Mouse (Mus musculus) retina, adult 2 months (tissue): ENCODE results near the gene Map2k7.
"Not testable (repeated sequence)": the region's sequence is repeated elsewhere in the genome, so short reads cannot be mapped to it uniquely, and the experiment has no call there.

ENCODE experiments used
- DNase-seq: peaks from one replicate; pipeline ENCODE4 v3.0.0-alpha.2; 2012; ENCODE audit warnings: low read depth, low spot score

Gene Map2k7

DNA sequence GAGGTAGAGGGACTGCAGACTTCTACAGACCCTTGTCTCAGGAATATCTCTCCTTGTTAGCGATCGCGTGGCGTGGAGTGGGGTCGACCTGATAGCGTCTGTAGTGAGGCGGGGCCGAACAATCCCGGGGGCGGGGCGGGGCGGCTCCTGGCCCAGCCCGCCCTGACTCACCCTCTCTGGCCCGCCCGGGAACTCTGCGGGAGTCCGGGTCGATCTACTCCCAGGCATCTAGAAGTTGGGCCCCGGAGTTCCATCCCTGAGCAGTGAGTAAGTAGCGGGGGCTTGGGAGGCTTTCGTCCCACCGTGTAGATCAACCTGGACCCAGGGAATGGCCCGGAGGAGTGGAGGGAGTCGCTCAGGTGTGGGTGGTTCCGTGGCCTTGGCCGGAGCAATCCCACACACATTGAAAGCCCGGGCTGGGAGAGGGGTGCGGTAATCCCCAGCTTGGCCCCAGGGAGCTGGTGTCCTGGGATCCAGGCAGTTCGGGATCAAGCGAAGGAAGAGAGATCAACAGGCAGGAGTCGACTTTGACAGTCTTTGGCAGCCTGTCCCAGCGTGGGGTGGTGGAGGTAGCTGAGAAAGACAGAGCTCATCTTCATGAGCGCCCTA, 11.7 kb upstream of the Map2k7 start, which contains the start of gene Lrrc8e:
Lrrc8e (plus strand) TSS at position 89 of the 609 bp plus-strand sequence.
- DNase-seq, result no peak

- DNase-seq, result no peak
Observed at GRCm38 (mm10) chr8:4227919-4228318, 10.6 kb upstream of the Map2k7 start.

DNA sequence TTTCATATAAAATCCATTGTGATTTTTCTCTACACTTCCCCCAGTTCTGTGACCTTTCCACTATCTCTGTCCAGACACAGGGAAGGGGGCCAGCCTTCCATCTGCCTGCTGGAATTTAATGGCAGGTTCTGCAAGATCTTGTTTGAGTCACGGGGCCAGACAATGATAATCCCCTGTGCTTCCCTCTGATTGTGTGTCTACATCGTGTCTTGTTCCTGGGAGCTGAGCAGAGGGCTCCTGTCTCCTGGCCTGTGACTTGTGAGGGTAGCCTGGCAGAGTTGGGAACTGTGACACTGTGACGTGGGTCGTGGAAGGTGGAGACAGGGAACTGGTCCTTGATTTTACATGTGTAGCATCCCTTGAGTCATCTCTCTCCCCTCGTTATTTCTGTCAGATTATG, 8.8 kb upstream of the Map2k7 start:
- no peak for DNase-seq

DNA sequence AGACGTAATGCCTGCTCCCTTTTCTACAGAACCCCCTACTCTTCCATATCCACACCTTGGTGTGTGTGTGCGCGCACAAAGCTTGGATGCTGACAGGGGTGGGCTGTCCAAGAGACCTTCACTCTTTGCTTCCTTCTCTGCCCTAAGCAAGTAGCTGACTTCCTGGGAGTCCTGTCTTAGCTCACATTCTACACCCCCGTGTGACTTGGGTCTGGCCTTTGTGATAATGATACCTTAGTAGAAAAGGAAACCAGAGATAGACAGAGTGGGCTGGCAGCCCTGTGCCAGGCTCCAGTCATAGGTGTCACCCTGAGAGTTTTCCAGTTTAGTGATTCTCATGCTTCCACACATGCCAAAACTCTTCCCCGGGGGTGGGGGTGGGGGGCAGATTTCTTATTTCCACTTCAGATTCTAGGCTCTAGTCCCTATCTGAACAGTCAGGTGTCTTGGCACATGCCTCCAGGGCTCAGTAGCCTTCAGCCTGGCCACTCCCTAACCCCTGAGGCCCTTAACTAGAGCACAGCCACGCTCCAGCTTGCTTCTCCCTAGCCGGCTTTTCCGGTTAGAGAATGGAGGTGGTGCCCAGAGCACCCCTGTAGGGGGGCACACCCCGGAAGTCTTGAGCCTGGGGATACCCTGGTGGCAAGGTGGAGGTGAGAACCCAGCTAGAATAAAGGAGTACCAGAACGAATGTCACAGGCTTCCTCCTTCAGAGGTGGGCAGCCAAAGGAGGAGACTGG, 7.8 kb upstream of the Map2k7 start:
- no peak for DNase-seq

DNA sequence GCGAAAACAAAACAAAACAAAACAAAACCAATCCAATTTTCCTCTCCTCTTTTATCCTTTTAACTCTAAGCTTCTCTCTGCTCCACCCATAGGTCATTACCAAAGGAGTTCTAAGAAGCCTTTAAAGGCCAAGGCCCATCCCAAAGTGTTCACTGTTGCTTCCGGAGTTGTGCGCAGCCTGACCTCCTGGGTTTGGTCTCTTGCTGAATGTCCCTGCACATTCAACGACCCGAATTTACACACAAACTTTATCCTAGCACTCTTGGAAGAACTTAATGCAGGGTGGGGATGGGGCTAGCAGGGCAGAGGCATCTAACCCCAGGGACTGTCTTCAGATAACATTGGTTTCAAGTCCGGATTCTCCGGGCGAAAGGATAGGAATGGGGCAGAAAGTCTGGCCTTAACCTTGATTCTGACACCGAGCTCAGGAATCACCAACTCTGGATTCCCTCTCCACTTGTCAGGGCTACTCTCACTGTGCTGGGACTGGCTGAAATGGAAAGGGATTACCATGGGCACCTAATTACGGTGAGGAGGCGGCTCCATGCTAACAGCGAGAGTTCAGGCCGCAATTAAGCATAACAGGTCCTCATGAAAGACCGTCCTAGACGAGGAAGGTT, 616 bp upstream of the Map2k7 start:
- no peak for DNase-seq

DNA sequence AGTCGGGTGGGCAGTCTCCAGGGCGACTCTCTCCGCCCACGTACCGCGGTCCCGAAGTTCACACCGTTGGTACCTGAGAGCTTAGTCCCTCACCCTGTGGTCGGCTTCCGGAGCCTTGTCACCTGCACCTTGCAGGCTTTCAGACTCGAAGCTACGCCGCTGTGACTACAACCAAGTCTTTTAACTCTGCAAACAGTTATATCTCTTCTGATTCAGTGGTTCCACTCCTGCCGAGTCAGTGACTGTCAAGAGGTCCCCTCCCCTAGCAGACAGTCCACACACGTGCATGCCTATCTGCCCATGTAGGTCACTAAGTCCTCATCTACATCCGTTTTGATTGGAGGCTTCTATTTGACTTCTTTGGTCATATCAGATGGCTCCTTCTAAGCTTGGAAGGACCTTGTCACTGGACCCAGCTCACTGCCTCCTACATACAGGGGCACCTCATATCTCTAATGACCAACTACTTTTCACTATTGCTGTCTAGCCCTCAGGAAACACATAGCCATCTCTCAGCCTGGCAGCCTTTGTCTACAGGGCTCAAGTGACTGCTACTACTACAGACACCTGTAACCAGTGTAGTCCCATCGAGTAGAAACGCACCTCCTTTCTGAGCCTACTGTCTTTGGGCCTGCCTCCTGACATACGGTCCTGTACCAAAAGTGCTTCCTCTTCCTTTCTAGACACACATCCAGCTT, 802 bp downstream of the Map2k7 start:
- no peak for DNase-seq

DNA sequence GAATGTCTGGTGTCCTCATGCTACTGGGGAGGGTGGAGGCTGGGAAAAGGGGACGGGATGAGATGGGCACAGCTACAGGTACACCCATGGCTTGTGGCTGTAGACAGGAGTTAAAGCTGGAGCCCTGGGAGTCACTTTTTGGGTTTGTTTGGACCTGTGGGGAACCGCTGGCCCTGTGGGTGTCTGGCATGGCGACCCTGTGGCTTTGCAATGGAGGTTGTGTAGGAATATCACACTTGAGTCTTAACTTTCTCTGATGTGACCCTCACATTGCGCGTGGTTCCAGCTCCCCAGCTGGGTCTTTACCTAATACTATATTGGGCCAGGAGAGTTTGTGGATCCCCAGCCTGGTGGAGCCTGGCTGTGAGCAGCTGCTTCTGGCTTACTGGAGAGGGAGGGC, 6.5 kb downstream of the Map2k7 start:
- no peak for DNase-seq

GRCm38 (mm10) chr8:4245737-4246136, 7.2 kb downstream of the Map2k7 start:
- DNase-seq, result no peak

DNA sequence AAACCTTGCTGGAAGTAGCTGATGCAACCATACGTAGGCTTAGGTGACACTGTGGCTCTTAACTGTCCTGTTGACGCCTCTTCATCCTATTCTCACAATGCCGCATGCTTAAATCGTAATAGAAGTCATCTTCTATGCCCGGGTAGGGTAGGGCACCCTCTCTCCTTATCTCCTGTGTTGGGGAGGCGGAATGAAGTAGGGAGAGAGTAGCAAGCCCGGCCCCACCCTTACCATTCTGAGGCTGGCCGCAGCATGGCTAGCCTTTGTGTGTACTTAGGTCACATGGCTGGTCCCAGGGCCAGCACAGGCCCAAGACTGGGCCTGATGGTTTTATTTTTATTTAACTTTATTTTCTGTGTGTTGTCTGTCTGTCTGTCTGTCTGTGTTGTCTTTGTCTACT, 8.7 kb downstream of the Map2k7 start:
- DNase-seq, result no peak

DNA sequence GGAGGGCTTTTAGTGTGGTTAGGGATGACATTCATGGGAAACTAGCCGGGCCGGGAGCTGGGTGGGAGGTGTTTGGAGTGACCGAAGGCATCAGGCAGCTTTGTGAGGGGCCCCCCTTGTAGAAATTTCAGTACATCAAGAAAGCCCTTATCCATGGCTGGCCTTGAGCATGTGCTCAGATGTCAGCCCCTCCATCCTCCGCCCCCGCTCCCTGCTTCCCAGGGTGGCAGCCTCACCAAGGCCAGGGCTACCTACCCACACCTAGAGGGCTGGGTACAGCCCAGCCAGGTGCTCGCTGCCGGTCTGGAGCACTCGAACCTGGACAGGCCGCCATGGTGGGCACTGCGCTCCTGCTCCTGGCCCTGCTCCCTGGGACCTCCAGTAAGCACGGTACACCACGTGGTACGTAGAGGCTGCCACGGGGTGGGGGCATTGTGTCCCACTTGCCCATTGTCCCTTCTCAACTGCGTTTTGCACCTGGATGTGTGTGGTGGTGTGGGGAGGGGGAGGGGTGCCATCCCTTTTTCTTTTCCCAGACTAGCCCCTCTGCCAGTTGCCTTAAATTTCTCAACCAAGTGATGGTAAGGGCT, 9.5 kb downstream of the Map2k7 start, which contains the start of gene Tgfbr3l:
Tgfbr3l (plus strand) TSS at position 264 of the 590 bp plus-strand sequence.
- DNase-seq, result no peak

DNA sequence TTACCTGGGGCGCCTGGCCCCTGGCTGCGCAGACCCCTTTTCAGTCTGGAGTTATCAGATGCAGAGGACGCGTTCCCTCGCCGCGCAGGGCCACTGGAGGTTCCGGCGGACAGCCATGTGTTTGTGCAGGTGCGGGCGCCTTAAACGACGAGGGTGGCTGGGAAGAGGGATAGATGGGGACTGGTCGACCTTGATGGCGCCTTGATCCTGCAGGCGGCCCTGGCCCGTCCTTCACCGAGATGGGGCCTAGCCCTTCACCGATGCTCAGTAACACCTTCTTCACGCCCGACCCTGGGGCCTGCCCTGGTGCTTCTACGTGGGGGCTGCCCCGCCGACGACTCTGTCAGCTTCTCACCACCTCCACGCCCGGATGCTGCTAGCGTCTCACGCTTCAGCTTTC, 10.7 kb downstream of the Map2k7 start:
- no peak for DNase-seq

DNA sequence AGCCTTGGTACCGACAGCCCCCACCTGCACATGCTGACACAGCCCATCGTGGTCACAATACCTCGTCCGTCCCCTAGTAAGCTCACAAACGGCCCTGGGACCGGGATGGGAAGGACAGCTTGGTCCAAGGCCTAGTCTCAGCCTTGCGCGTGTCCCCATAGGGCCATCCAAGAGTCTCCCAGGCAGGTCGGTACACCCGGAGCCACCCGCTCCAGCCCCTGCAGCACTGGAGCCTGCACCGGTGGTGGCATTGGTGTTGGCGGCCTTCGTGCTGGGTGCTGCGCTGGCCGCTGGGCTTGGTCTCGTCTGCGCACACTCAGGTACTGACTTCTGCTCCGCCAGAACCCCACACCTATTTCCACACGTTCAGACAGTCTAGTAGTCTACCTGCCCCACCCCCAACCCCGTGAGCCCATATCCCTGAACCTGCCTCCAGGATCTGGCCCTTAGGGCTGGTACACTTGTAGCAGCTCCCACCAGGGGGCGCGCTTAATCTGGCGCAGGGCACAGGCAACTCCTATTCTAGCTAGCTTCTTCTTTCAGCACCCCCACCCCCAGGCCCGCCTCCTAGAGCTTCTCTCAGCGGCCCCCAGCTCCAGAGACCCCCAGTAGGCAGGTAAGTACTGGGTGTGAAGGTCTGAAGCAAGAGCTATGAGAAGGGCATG, 11.9 kb downstream of the Map2k7 start:
- no peak for DNase-seq

GRCm38 (mm10) chr8:4252116-4252760, 13.7 kb downstream of the Map2k7 start:
- DNase-seq, result no peak

- peak; percentile 87 for DNase-seq
Observed at GRCm38 (mm10) chr8:4252934-4253841, 14.6 kb downstream of the Map2k7 start, which contains the start of gene Snapc2. Snapc2 (plus strand) TSS chr8:4253080.

GRCm38 (mm10) chr8:4254001-4254400, 15.5 kb downstream of the Map2k7 start:
- no peak for DNase-seq

DNA sequence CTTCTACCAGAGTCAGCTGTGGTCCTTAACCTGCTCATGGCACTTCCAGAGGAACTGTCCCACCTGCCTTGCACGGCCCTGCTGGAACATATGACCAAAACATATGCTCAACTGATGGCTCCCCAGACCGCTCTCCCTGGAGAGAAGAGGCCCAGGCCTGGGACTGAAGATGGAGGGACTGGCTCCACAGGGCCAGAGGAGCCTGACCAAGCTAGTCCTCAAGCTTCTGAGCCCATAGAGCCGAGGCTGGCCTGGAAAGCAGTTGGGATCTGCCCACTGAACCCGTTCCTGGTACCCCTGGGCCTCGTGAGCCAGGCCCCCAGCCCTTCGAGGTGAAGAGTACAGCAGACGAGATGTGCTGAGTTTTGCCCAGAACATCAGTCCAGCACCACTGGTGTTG, 16.9 kb downstream of the Map2k7 start:
- not testable (repeated sequence) for DNase-seq

- no peak for DNase-seq
Observed at GRCm38 (mm10) chr8:4256911-4257310, 18.4 kb downstream of the Map2k7 start.

- no peak for DNase-seq
Observed at GRCm38 (mm10) chr8:4257350-4257749, 18.8 kb downstream of the Map2k7 start.

DNA sequence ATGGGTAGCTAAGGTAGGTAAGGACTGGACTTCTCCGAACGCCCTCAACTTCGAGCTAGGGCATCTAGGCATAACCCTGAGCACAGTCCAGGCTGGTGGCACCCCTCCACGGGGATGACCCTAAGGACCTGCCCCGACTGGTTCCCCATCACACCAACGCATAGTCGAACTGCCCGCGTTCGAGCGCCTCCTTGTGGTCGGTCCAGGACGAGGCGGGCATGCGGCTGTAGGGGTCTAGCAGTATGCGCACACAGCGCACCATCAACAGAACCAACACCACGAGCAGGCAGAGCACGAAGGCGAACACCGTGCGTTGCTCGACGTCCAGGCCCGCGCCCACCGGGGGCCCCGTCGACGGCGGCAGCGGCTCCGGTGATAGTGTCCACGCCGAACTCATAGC, 19.7 kb downstream of the Map2k7 start:
- no peak for DNase-seq

GRCm38 (mm10) chr8:4258678-4259077, 20.1 kb downstream of the Map2k7 start:
- DNase-seq, result no peak
